Mouse (Mus musculus) neural tube, embryonic 14.5 days (tissue): ENCODE data around the gene Abca1. TPM values are rescaled to one million over a fixed set of nuclear protein-coding genes. Genes with fewer than 3 reads are reported as not detected.

Experiments
- ATAC-seq: fragments of 200-750 bp; cut with Nextera tagmentation; 2 replicates; pipeline ENCODE4 v1.8.0; 2017; ENCODE audit warnings: low read depth, mild to moderate bottlenecking, moderate TSS enrichment, moderate library complexity
- H3K27ac ChIP-seq: fragments of 300-500 bp; sonication (generic); 2 replicates; pipeline ENCODE4 v1.5.1; 2014; ENCODE audit warnings: low read depth, mild to moderate bottlenecking, control low read depth, low read length, moderate library complexity, mixed read lengths
- H3K27me3 ChIP-seq: fragments of 300-500 bp; sonication (generic); 2 replicates; pipeline ENCODE4 v1.6.1; 2014; ENCODE audit warnings: low read length; ENCODE audit not compliant: control insufficient read depth, insufficient read depth
- H3K36me3 ChIP-seq: fragments of 300-500 bp; sonication (generic); 2 replicates; pipeline ENCODE4 v1.6.1; 2014; ENCODE audit warnings: low read length, mixed read lengths; ENCODE audit not compliant: control insufficient read depth, insufficient read depth
- H3K4me1 ChIP-seq: fragments of 300-500 bp; sonication (generic); 2 replicates; pipeline ENCODE4 v1.6.1; 2014; ENCODE audit warnings: low read length; ENCODE audit not compliant: control insufficient read depth, insufficient read depth
- H3K4me2 ChIP-seq: fragments of 300-500 bp; sonication (generic); 2 replicates; pipeline ENCODE4 v1.6.1; 2014; ENCODE audit warnings: mild to moderate bottlenecking, low read depth, low read length, control low read depth
- H3K4me3 ChIP-seq: fragments of 300-500 bp; sonication (generic); 2 replicates; pipeline ENCODE4 v1.5.1; 2014; ENCODE audit warnings: low read depth, low read length, control low read depth, mixed read lengths
- H3K9ac ChIP-seq: fragments of 300-500 bp; sonication (generic); replicated peaks from 2 replicates; pipeline ENCODE4 v1.6.1; 2014; ENCODE audit warnings: low read depth, mild to moderate bottlenecking, control low read depth, low read length, mixed read lengths
- H3K9me3 ChIP-seq: fragments of 300-500 bp; sonication (generic); 2 replicates; pipeline ENCODE4 v1.6.1; 2016; ENCODE audit warnings: low read length; ENCODE audit not compliant: control insufficient read depth
- WGBS: fragments of 180-500 bp; shearing (Covaris S2); extraction: QIAGEN DNeasy Blood & Tissue Kit; methylation state at CpG from one replicate; pipeline ENCODE4 v1.1.7; 2014; 5-methylcytosine and 5-hydroxymethylcytosine counted together
- polyA plus RNA-seq: library from polyadenylated mRNA; unstranded; fragments of >200 nt; fragmentation: Nextera tagmentation; extraction: Ambion mirVana; gene quantifications from 2 replicates; pipeline ENCODE4 v1.2.1, GENCODE M21; 2014

Gene Abca1
- polyA plus RNA-seq, 1 experiment from 2014 or later = 11.3 TPM

- H3K4me3 ChIP-seq = no peak overlapping the region
- 0 out of 2 replicates have a peak, but pooled peaks cover 4% of the 10 kb centered on the region for H3K4me1 ChIP-seq
- H3K27me3 ChIP-seq = 0 out of 2 replicates have a peak, but pooled peaks cover 2% of the 10 kb centered on the region
- no peak overlapping the region for H3K27ac ChIP-seq
- 81% methylated on average over 11 of the region's 11 CpGs for WGBS
- H3K36me3 ChIP-seq = no peaks in the 10 kb centered on the region
- ATAC-seq = no peak
- H3K9me3 ChIP-seq = no peaks in the 10 kb centered on the region
- H3K4me2 ChIP-seq = no peak overlapping the region
- H3K9ac ChIP-seq = no peak overlapping the region
These were observed 4.2 kb downstream of the Abca1 start for GRCm38 (mm10) chr4:53155471-53155870.

GRCm38 (mm10) chr4:53153711-53154110, 6.0 kb downstream of the Abca1 start:
- Histone ChIP-seq H3K4me1 (0 out of 2 replicates have a peak, but pooled peaks cover 4% of the 10 kb centered on the region), H3K4me3 (no peak overlapping the region), H3K27ac (no peak overlapping the region), H3K4me2 (no peak overlapping the region), H3K9ac (no peak overlapping the region), H3K36me3 (no peaks in the 10 kb centered on the region), H3K27me3 (0 out of 2 replicates have a peak, but pooled peaks cover 2% of the 10 kb centered on the region), H3K9me3 (no peaks in the 10 kb centered on the region)
- 40% methylated on average over 6 of the region's 6 CpGs for WGBS
- ATAC-seq = no peak

DNA sequence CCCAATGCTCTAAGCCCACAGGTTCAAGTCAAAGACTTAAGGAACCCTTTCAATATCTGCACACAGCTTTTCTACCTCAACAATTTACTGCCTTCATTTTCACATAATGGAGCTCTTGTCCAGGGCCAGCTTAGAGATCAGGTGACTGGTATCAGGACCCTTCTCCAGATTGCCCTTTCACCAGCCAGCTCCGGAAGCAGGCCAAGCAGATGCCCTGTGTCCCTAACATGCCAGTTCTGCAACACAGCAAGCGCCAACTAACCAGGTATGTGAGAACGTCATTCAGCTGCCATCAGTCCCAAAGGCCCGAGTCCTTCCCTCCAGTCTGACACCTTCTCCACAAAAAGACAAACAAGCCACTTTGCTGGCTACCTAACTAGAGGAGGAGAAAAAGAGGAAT, 6.6 kb downstream of the Abca1 start:
- Histone ChIP-seq H3K4me3 (no peak overlapping the region), H3K4me1 (0 out of 2 replicates have a peak, but pooled peaks cover 4% of the 10 kb centered on the region), H3K9ac (no peak overlapping the region), H3K27ac (no peak overlapping the region), H3K27me3 (no peaks in the 10 kb centered on the region), H3K36me3 (no peaks in the 10 kb centered on the region), H3K4me2 (no peak overlapping the region), H3K9me3 (no peaks in the 10 kb centered on the region)
- WGBS = 71% methylated on average over 4 of the region's 4 CpGs
- ATAC-seq = no peak

- ATAC-seq = no peak
- WGBS = 40% methylated on average over 4 of the region's 5 CpGs
- no peak overlapping the region for H3K27ac ChIP-seq
- no peak overlapping the region for H3K9ac ChIP-seq
- H3K4me2 ChIP-seq = no peak overlapping the region
- no peaks in the 10 kb centered on the region for H3K9me3 ChIP-seq
- H3K27me3 ChIP-seq = no peaks in the 10 kb centered on the region
- no peaks in the 10 kb centered on the region for H3K36me3 ChIP-seq
- 0 out of 2 replicates have a peak, but pooled peaks cover 4% of the 10 kb centered on the region for H3K4me1 ChIP-seq
- no peak overlapping the region for H3K4me3 ChIP-seq
These were observed 7.0 kb downstream of the Abca1 start for GRCm38 (mm10) chr4:53152655-53153054.

DNA sequence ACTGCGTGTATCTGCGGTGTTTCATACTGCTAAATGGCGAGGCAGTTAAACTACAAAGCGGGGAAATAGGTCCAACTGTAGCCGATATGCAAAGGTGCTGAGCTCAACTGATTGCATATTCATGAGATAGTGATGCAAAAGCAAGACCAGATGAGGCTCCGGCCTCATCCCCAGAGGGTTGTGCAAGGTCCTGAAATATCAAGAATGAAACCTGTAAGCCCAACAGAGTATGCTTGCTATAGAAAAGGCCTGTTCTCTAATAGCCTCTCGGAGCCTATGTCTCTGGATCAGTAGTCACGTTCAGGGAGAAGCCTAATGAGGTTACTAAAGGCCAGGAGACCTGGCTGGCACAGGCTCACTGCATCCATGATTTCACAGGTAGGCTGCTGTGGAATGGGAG, 9.2 kb downstream of the Abca1 start:
- ATAC-seq = peak; percentile 32
- 37% methylated on average over 8 of the region's 8 CpGs for WGBS
- Histone ChIP-seq H3K4me1 (0 out of 2 replicates have a peak, but pooled peaks cover 11% of the 10 kb centered on the region), H3K4me2 (no peak overlapping the region), H3K27me3 (no peaks in the 10 kb centered on the region), H3K36me3 (no peaks in the 10 kb centered on the region), H3K4me3 (no peak overlapping the region), H3K27ac (no peak overlapping the region), H3K9me3 (no peaks in the 10 kb centered on the region), H3K9ac (no peak overlapping the region)

DNA sequence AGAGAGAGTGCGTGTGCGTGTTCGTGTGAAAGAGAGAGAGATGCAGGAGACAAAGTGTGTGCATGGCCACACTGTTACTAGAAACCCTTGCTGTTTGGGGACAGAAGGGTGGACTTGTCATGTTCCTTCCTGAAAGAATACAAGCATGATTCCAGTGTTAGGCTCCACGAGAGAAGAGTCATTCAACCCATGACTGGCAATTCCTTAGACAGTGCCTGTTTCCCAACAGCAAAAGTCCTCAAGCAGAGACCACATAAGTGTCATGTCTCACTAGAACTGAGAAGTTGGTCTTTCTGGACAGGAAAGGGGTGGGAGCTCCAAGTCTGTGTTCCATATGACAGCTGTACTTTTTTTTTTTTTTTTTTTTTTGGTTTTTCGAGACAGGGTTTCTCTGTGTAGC, 10.1 kb downstream of the Abca1 start:
- H3K9me3 ChIP-seq = no peaks in the 10 kb centered on the region
- no peak overlapping the region for H3K9ac ChIP-seq
- H3K36me3 ChIP-seq = no peaks in the 10 kb centered on the region
- H3K4me1 ChIP-seq = peaks cover 7% of the 10 kb centered on the region; the same call in 1 of the 2 replicates
- H3K4me2 ChIP-seq = no peak overlapping the region
- no peaks in the 10 kb centered on the region for H3K27me3 ChIP-seq
- no peak overlapping the region for H3K4me3 ChIP-seq
- no peak overlapping the region for H3K27ac ChIP-seq
- no peak for ATAC-seq
- WGBS = 90% methylated on average over 4 of the region's 5 CpGs

DNA sequence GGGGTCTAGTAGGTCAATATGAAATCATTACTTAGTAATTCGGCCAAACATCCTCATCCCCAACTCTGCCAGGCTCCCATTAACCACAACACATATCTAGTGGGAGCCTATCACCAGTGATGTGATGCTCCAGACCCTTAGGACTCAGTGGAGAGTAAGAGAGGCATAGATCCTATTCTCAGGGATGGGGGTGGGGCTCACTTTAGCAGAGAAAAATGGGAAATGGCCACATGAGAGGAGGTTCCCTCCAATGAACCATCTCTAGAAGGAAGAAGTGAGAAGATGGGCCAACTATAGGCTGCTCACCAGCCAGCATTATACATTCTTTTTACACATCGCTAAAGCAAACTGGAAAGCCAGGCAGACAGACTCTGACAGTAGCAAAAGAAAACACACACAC, 10.9 kb downstream of the Abca1 start:
- H3K36me3 ChIP-seq = no peaks in the 10 kb centered on the region
- no peak for ATAC-seq
- no peak overlapping the region for H3K4me2 ChIP-seq
- WGBS = 83% methylated on average over 2 of the region's 2 CpGs
- H3K9me3 ChIP-seq = no peaks in the 10 kb centered on the region
- peaks cover 7% of the 10 kb centered on the region; the same call in 1 of the 2 replicates for H3K4me1 ChIP-seq
- H3K4me3 ChIP-seq = no peak overlapping the region
- no peaks in the 10 kb centered on the region for H3K27me3 ChIP-seq
- H3K9ac ChIP-seq = no peak overlapping the region
- no peak overlapping the region for H3K27ac ChIP-seq

DNA sequence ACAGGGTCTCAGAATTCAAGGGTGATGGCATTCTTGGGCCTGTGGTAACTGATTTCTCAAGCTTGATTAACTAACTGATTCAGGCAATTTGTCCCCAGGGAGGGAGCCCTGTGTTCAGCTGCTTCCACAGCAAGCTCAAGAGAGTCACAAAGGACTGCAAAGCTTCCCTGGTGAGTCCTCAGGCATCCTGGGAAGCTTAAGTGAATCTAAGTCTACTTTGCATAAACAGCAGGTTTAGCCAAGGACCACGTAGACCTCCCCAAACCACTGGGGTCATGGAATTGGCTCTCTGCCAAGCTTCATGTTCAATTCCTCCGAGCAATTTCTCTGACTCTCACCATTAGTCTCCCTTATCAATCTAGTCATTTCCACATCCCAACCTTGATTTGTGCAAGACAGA, 12.2 kb downstream of the Abca1 start:
- no peak overlapping the region for H3K4me3 ChIP-seq
- no peak overlapping the region for H3K4me2 ChIP-seq
- WGBS = 5% methylated on average over 2 of the region's 2 CpGs
- ATAC-seq = 0 out of 2 replicates have a peak, but pooled peaks have one; percentile 41
- H3K27ac ChIP-seq = no peak overlapping the region
- no peaks in the 10 kb centered on the region for H3K36me3 ChIP-seq
- no peaks in the 10 kb centered on the region for H3K9me3 ChIP-seq
- H3K9ac ChIP-seq = no peak overlapping the region
- no peaks in the 10 kb centered on the region for H3K27me3 ChIP-seq
- peaks cover 7% of the 10 kb centered on the region; the same call in 1 of the 2 replicates for H3K4me1 ChIP-seq

DNA sequence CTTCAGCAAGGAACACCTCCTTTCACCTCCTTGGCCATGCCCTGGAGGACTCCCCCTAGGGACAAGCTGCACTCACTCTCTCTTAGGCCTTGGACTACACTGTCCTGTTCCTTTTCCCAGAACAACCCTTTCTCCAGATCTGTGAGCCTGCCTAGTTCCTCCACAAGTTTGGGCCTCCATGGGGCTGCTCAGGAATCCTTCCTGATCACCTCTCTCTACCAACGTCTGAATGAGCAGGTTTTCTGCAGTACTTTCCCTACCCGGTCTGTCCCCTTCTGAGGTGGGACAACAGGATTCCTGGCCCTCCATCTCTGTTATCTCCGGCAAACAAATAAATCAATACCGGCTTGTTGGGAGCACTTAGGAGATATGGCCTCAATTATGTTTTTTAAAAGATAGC, 12.6 kb downstream of the Abca1 start:
- no peaks in the 10 kb centered on the region for H3K36me3 ChIP-seq
- peaks cover 7% of the 10 kb centered on the region; the same call in 1 of the 2 replicates for H3K4me1 ChIP-seq
- H3K9ac ChIP-seq = no peak overlapping the region
- H3K27me3 ChIP-seq = no peaks in the 10 kb centered on the region
- no peaks in the 10 kb centered on the region for H3K9me3 ChIP-seq
- 59% methylated on average over 4 of the region's 4 CpGs for WGBS
- H3K4me2 ChIP-seq = no peak overlapping the region
- no peak overlapping the region for H3K4me3 ChIP-seq
- no peak overlapping the region for H3K27ac ChIP-seq
- ATAC-seq = 0 out of 2 replicates have a peak, but pooled peaks have one; percentile 44
